Mouse (Mus musculus): ENCODE data around the gene 2210011C24Rik.

Gene 2210011C24Rik

DNA sequence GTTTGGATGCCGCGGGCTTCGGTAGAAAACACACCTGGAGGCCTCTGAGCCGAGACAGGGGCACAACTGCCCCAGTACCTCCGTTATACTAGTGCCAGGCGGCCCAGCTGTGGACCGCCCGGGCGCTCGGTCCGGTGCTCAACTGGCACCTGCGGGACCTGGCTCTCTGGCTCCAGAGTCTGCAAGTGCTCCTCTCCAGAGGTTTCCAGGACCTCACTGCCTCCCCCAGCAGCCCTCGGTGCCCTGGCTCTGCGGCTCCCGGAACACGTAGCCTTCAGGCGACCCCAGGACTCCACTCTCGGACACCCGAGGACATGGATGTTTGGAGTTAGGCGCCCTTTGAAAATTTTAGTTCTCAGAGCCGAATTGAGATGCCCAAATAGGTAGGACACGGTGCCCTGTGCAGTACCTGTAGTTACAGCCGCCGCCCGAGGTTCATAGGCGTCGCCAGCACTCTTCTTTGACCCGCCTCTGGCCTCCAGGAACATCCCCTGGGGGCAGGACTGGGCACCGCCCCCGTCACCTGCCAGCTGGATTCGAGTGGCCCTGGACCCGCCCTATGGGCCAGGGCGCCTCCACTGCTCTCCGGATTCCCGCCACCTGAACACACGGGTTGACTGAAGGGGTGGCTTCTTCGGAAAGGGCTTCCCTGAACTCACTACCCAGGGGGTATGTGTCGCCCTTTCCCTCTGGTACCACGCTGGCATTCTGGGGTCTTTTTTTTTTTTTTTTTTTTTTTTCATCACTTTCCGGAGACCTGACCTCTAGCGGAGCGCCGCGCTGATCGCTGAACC, at the start of gene 2210011C24Rik:
TSS of gene 2210011C24Rik (minus strand) at position 467 of the 794 bp plus-strand sequence.
- 1% methylated on average over 45 of the region's 45 CpGs for WGBS

DNA sequence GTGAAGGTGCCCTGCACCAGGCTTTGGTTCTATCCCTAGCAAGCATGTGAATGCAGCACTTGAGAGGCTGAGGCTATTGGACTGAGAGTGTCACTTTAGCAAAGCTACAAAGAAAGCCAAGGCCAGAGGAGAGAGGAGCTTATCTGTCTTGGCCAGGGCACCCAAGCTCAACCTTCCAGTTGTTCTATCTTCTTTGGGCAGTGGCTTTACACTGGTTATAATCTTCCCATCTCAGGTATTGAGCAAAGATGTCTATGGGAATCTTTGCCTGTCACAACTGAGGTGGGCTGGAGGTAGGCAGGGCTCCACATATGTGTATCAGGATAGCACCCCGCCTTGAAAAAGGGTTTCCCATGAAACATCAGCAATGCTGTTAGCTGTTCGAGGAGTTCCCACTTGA, 48.3 kb upstream of the 2210011C24Rik start:
- WGBS = 93% methylated on average over 2 of the region's 2 CpGs

DNA sequence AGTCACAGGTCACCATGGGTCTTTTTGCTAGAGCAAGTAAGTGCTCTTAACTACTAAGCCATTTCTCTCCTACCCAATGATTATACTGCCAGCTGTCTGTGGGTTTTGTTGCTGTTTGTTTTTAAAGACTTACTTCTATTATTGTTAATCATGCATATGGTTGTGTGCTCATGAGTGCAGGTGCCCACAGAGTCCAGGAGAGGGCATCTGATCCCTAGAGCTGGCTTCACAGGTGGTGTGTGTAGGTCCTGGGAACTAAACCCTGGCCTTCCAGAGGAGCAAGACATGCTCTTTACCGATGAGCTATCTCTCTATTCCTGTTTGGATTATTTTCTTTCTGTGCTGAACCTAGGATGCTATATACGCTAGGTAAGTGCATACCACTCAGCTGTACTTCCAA, 47.3 kb upstream of the 2210011C24Rik start:
- WGBS = 96% methylated on average over 2 of the region's 2 CpGs

DNA sequence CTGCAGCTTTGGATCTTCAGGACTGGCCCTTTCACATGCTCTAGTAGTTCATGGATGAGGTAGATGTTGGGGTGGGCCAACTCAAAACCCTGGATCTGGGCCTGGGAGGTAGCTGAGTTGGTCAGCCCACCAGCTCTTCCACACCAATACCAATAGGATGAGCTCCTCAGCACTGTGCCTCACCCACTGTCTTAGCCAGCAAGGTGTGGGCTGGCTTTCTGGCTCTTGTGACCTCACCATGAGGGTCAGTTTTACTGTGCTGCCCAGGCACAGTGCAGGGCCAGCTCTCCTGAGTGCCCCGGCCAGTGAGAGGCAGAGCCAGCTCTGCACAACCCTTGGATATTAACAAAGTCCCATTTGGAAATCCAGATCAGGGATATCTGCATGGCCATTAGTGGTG, 45.9 kb upstream of the 2210011C24Rik start:
- 97% methylated on average over 1 of the region's 1 CpGs for WGBS

DNA sequence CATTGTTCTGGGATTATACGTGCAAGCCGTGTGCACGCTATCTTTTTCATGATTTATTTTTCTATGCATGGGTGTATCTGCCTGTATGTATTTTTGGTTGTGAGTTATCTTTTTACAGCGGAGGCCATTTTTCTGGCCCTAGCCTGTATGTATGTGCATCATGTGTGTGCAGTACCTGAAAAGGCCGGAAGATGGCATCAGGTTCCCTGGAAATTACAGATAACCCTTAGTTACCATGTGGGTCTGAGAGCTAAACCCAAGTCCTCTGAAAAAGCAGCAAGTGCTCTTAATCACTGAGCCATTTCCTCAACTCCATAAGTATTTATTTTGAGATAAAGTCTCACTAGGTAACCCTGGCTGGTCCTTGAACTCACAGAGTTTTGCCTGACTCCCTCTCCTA, 41.3 kb upstream of the 2210011C24Rik start:
- WGBS = 97% methylated on average over 5 of the region's 5 CpGs

DNA sequence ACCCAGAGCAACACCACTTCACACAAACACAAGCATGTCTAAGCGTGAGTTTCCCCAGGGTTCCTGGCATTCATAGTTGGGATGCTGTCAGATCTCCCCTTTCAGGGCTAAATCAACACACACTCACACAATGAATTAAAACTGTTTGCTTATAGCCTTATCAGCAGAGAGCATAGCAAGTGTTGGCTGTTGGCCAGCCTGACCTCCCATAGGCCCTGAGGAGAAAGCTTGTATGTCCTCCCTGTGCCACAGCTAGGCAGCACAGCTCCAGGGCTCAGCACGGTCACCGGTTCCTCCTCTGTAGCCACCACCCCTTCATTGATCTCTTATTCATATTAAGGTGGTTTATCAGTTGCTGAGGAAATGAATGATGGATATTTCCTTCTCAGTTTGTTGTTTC, 40.8 kb upstream of the 2210011C24Rik start:
- 84% methylated on average over 3 of the region's 3 CpGs for WGBS

DNA sequence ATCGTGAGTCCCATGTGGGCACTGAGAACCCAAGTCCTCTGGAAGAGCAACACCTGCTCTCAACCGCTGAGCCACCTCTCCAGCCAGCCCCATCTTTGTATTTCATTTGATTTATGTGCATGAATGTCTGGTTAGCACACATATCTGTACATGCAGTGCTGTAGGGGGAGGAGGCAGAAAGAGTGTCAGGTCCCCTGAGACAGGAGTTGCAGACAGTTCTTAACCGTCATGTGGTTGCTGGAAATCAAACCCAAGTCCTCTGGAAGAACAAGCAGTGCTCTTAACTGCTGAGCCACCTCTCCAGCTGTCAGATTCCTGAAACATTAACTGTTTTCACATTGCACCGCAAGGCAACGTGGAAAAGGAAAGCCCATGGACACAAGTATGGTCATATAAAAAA, 36.2 kb upstream of the 2210011C24Rik start:
- WGBS = 91% methylated on average over 5 of the region's 5 CpGs

DNA sequence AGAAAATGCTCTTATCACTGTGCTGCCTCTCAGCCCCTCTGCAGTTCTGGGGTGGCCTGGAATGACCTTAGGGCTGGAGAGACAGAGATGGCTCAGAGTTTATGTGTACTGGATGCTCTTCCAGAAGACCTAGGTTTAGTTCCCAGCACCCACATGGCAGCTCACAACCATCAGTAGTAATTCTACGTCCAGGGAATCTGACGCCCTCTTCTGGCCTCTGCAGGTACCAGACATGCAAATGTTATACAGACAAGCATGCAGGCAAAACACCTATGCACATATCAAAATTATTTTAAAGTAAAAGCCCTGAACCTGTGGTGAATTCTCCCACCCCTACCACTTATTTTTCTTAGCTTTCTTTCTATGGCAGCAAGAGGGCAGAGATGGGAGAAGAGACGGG, 34.5 kb upstream of the 2210011C24Rik start:
- 87% methylated on average over 3 of the region's 3 CpGs for WGBS

DNA sequence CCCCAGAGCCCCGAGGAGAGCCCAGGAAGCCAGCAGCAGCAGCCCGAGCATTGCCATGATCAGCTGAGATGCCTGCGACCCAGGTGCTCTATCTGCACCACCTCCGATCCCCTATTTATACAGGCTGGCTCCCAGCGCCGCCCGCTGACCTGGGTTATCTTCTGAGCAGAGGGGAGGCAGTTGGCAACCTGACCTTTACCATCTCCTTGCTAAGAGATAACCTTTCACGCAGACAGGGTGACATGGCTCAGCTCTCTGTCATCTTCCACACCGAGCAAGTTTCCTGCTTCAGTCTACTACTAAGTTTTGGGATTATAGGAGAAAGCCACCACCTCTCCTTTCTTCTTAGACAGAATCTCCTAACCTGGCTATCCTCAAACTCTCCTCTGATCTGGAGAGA, 32.9 kb upstream of the 2210011C24Rik start, which contains the start of gene Rln3:
TSS of gene Rln3 (minus strand) at position 101 of the 400 bp plus-strand sequence.
- 43% methylated on average over 9 of the region's 9 CpGs for WGBS

DNA sequence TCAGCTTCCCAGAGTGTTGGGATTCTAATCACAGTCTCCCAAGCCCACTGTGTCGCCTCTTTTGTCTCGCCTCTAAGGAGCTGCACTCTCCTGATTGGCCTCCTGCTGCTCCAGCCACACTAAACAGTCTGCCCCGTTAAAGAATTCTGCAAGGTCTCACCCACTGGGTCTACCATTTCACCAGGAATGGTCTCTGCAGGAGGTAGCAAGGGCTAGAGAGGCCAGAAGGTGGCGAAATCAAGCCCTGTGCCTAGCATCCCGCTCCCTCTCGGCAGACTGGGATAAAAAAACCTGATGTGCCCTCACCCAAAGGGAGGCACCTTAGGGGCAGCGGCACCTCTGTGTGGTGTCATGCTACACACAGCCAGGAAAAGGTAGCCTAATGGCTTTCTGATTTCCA, 32.1 kb upstream of the 2210011C24Rik start:
- WGBS = 38% methylated on average over 7 of the region's 7 CpGs

DNA sequence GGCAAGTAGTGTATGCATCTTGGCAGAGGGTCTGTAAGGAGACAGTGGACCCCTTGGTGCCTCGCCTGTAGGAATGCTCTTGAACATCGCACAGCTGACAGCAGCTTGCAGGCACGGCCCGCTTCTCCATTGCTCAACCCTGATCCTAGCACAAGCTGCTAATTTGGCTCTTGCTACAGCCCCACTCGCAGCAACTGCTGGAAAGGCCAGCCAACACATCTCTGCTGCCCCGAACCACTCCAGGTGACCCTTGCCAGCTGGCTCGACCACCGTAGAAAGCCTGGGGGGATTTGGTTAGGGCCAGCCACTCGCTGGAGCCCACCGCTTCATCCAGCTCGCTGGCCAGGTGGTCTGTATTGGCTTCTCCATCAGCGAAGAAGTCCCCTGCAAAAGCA, 31.0 kb upstream of the 2210011C24Rik start:
- 52% methylated on average over 12 of the region's 12 CpGs for WGBS

DNA sequence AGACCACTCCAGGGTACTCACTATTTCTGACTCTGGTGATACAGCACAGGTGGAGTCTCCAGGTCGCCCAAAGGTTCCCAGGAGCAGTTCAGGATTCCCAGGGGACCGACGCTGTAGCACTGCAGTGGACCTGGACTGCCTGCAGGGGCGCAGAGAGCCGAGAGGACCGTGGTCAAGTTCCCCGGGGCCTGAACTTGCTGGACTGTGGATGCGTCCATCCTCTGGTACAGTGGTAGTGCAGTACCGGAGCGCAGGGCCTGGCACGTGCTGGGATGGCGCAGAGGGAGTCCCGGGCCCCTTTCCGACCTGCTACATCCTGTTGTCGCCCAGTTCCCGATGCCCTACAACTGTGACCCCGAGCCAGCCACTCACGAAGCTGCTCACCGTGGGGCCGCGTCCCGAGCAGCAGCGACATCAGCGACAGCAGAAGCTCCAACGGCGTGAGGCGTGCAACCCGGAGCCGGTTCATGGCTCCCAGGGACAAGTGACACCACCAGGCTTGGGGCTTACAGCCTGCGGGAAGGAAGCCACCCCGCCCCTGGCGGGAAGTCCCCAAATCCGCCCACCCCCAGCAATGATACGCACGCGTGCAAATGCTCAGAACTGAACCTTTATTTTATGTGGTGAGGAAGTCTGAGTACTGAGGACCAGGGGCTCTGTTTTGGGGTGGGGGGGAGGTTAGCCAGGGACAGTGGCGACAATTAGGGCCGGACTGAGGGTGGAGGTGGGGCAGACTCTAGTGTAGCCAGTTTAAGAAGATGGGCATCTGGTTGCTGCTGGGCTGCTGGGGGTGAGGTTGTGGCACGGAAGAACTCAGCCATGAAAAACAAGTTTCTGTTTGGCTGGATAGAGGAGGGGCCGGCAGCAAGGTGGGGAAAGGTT, 30.3 kb upstream of the 2210011C24Rik start, which contains the start of gene Il27ra:
TSS of gene Il27ra (minus strand) at position 524 of the 882 bp plus-strand sequence.
- 5% methylated on average over 40 of the region's 40 CpGs for WGBS

DNA sequence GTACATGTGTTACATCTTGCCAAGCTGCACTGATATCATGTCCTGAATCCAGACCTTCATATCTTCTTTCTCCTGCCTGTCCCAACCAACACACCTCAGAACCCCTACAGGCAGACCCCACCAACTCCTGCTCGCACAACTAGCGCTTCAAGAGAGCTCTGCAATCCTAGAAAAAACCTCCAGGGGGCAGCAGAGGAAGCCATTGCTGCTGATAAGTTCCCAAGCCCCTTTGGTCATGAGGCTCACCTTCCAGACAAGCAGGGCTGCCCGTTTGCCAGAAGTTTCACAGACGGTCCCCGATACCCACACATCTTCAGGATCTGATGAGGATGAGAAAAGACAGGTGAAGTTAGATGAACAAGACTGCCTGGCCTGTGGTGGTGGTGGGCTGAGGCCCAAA, 27.1 kb upstream of the 2210011C24Rik start:
- 4% methylated on average over 5 of the region's 5 CpGs for WGBS

DNA sequence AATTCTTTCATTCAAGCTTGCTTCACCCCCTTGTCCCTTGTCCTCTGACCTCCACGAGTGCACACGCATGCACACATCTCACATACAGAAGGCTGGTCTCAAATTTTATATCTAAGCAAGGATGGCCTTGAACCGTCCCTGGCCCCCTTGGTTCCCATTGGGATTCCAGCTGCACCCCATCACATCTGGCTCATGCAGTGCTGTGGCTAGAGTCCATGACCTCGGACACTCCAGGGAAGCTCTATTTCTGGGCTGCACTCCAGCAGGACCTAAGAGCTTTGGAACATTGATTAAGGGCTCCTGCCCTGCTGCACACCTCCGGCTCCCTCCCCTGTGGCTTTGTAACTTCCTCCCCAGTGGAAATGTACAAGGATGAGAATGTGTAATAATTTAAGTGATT, 26.0 kb upstream of the 2210011C24Rik start:
- 74% methylated on average over 5 of the region's 5 CpGs for WGBS

DNA sequence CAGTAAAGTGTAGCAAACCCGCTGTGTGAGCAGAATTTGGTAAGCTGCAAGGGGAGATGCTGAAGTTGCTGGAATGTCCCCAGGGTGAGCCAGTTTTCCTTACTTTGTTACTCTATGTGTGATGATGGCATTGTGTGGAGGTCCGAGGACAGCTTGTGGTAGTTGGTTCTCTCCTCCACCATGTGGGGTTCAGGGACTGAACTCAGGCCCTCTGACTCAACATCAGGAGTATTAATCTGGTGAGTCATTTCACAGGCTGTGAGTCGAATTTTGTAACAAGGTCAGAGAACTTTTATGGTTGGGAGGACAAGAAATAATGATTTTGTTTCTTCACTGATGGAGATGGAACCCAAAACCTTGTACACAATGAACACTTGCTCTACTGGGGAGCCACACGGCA, 20.8 kb upstream of the 2210011C24Rik start:
- WGBS = 88% methylated on average over 4 of the region's 4 CpGs

DNA sequence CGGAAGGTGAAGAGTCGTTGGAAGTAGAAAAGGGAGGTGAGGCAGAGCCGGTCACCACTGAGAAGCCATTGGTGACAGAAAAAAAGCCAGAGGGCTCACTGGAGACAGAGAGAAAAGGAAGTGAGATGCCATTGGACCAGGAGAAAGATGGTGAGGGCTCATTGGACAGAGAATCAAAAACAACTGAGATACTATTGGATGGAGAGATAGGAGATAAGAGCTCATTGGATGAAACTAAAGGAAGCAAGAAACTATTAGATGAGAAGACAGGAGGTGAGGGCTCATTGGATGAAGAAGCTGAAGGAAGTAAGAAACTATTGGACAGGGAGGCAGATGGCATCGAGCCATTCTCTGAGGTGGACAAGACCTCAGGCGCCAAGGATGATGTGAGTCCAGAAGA, 17.3 kb upstream of the 2210011C24Rik start:
- 85% methylated on average over 5 of the region's 5 CpGs for WGBS

DNA sequence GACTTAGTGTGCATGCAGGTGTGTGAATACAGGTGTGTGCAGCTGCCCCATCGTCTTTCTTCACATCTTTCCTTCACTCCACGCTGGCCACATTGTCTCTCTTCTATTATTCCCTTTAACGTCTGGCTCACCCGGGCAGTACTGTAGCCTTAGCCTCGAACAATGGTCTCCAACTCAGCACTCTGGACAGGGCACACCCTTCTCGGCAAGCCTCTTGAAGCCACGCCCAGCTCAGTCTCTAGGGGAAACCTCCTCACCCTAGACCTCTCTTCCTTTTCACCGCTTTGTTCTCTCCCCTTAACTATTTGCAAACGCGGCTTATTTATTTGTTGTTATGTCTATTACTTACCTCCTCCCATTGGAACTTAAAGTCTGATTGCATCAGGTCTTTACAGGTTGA, 15.5 kb upstream of the 2210011C24Rik start:
- WGBS = 37% methylated on average over 10 of the region's 10 CpGs

DNA sequence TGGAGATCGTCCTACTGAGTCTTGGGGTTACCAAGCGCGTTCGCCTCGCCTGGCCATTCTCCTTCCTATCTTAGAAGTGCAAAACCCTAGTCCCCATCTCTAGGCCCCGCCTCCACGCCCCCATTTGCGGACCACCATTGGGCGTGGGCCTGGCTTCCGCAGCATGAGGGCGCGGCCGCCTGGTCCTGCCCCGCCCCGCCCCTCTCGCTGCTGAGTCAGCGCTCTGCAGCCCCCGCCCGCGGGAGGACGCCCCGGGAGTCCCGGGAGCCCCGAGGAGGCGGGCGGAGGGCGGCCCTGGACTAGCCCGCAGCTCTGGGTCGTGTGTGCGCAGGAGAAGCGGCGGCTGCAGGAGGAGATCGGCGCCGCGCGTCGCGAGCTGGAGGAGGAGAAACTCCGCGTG, 13.9 kb upstream of the 2210011C24Rik start:
- under 1% methylated on average over 41 of the region's 41 CpGs for WGBS

DNA sequence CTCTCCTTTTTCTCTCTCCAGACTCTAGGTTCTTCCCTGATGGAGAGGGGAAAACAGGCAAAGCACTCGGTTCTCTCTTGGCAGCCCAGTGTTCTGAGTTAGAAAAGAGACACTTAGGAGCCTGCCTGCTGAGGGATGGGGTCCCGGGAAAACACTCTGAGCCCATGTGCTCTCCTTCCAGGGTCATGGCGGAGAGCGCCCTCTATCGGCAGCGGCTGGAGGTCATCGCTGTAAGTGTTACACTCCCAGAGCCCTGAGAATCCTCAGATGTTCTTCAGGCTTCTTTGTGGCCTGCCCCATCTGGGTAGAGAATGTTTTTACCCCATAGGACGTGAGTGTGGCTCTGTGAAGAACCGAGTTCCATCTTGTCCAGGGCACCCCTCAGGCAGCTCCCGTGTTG, 12.2 kb upstream of the 2210011C24Rik start:
- WGBS = 30% methylated on average over 10 of the region's 10 CpGs

DNA sequence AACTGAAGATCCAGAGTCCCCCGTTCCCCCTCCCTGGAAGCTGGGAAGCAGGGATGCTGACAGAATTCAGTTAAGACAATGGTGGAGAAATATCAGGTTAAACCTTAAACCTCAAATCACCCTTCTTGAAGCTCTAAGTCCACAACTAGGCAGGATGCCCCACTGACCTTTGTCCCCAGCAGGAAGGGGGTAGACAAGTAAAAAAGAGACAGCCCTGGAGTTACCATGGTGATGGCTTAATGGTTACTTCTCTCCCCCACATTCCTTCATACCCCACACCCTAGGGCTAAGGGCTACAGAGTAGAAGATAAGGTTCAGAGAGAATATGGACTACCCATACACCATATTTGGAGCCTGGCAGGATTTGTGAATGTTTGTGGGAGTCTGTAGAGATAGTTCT, 11.7 kb upstream of the 2210011C24Rik start:
- WGBS = 83% methylated on average over 1 of the region's 1 CpGs

DNA sequence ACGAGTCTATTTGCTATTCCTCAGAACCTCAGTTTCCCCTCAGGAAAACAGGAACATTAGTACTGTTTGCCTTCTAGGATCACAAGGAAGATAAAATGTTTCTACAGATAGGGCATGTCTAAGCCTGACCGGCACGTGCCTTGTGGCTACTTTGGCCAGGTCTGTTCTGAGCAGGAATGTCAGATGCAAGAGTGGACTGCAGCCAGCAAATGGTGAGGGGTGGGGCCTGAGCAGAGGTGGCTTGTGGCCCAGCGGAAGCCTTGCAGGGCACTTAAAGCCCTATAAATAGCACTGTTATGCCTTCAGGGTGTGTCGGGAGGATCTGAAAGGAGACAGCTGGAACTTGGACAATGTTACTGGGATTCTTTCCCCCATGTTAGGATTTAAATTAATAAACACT, 11.1 kb upstream of the 2210011C24Rik start:
- 64% methylated on average over 5 of the region's 5 CpGs for WGBS

DNA sequence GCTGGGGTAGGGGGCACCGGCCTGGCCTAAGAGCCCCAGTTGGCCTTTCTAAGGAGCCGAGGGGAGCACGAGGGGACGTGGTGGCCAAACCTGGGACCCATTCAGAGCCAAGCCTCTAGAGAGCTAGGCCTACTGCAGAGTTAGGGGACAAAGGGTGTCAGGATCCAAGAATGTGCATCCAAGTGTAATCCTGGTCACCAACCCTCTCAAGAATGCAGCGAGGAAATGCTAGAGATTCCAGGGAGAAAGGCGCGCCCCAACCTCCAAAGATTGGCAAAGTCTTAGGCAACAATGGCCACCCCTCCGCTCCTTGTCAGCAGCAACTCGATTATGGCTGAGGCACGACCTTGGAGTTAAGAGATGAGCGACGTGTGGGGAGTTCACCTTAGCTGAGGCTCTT, 9.6 kb upstream of the 2210011C24Rik start:
- 58% methylated on average over 12 of the region's 12 CpGs for WGBS

DNA sequence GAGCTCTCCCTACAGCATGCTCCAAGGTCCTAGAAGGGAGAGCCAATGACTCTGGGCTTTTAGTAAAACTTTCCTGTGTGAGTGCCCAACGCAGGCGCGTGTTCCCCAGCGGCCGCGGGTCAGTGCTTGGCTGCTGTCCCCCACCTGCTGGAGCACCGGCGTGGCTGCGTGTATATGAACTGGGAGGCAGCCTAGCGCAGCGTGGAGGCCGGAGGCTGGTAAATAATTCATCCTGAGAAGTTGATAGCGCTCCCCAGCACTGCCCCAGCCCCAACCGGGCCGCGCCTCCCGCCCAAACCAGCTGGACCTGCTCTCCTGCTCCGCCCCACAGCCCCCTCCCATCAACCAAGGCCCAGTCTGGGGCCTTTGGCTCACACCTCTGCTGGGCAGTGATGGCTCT, 9.1 kb upstream of the 2210011C24Rik start, which contains the start of gene Palm3:
TSS of gene Palm3 (plus strand) at position 376 of the 400 bp plus-strand sequence.
- 36% methylated on average over 18 of the region's 18 CpGs for WGBS

All from cerebral cortex, adult 2 months (tissue).